Mouse (Mus musculus) olfactory bulb, adult 2 months (tissue): Measurements from ENCODE around the gene Tldc2.

ENCODE experiments used
- CTCF ChIP-seq: fragments of 200-500 bp; IDR thresholded peaks from 2 replicates; pipeline ENCODE4 v1.5.1; 2012; ENCODE audit warnings: low read depth, mild to moderate bottlenecking, low read length, moderate library complexity; ENCODE audit not compliant: insufficient read depth
- POLR2A ChIP-seq: fragments of 200-500 bp; IDR thresholded peaks from 2 replicates; pipeline ENCODE4 v1.6.1; 2012; ENCODE audit warnings: mild to moderate bottlenecking, low read depth, low read length, moderate library complexity; ENCODE audit not compliant: insufficient read depth

- no peak for TF ChIP-seq CTCF
- no peak for TF ChIP-seq POLR2A
Measured at GRCm38 (mm10) chr2:157074186-157074724, 12.6 kb upstream of the Tldc2 start.
